Mouse (Mus musculus) liver, embryonic 16.5 days (tissue): Measurements from ENCODE around the gene Cnpy1. TPM values are rescaled to one million over a fixed set of nuclear protein-coding genes. Genes with fewer than 3 reads are reported as not detected.

ENCODE experiments used
- ATAC-seq: fragments of 200-750 bp; cut with Nextera tagmentation; 2 replicates; pipeline ENCODE4 v1.8.0; 2017; ENCODE audit warnings: low read depth, mild to moderate bottlenecking, moderate number of reproducible peaks, moderate library complexity
- H3K27ac ChIP-seq: fragments of 300-500 bp; sonication (generic); 2 replicates; pipeline ENCODE4 v1.5.1; 2014; ENCODE audit warnings: mild to moderate bottlenecking, low read length
- H3K27me3 ChIP-seq: fragments of 300-500 bp; sonication (generic); 2 replicates; pipeline ENCODE4 v1.6.1; 2014; ENCODE audit warnings: low read depth, low read length, mixed read lengths; ENCODE audit not compliant: control insufficient read depth, insufficient read depth
- H3K36me3 ChIP-seq: fragments of 300-500 bp; sonication (generic); 2 replicates; pipeline ENCODE4 v1.6.1; 2014; ENCODE audit warnings: mild to moderate bottlenecking; ENCODE audit not compliant: control insufficient read depth, insufficient read depth
- H3K4me1 ChIP-seq: fragments of 300-500 bp; sonication (generic); 2 replicates; pipeline ENCODE4 v1.6.1; 2014; ENCODE audit warnings: low read depth, low read length, mixed read lengths; ENCODE audit not compliant: control insufficient read depth
- H3K4me2 ChIP-seq: fragments of 300-500 bp; sonication (generic); 2 replicates; pipeline ENCODE4 v1.6.1; 2014; ENCODE audit warnings: low read depth, low read length, mixed read lengths
- H3K4me3 ChIP-seq: fragments of 300-500 bp; sonication (generic); 2 replicates; pipeline ENCODE4 v1.5.1; 2014; ENCODE audit warnings: low read depth, mild to moderate bottlenecking, low read length
- H3K9ac ChIP-seq: fragments of 300-500 bp; sonication (generic); 2 replicates; pipeline ENCODE4 v1.6.1; 2014; ENCODE audit warnings: low read depth, low read length
- H3K9me3 ChIP-seq: fragments of 300-500 bp; sonication (generic); replicated peaks from 2 replicates; pipeline ENCODE4 v1.6.1; 2016; ENCODE audit warnings: low read length; ENCODE audit not compliant: control insufficient read depth
- WGBS: fragments of 180-500 bp; shearing (Covaris S2); extraction: QIAGEN DNeasy Blood & Tissue Kit; methylation state at CpG from one replicate; pipeline ENCODE4 v1.1.7; 2014; ENCODE audit not compliant: insufficient replicate concordance; 5-methylcytosine and 5-hydroxymethylcytosine counted together
- polyA plus RNA-seq: library from polyadenylated mRNA; unstranded; fragments of >200 nt; fragmentation: Nextera tagmentation; extraction: Ambion mirVana; gene quantifications from 2 replicates; pipeline ENCODE4 v1.2.1, GENCODE M21; 2015

Cnpy1 gene
- polyA plus RNA-seq, 1 experiment from 2014 or later: not detected

DNA sequence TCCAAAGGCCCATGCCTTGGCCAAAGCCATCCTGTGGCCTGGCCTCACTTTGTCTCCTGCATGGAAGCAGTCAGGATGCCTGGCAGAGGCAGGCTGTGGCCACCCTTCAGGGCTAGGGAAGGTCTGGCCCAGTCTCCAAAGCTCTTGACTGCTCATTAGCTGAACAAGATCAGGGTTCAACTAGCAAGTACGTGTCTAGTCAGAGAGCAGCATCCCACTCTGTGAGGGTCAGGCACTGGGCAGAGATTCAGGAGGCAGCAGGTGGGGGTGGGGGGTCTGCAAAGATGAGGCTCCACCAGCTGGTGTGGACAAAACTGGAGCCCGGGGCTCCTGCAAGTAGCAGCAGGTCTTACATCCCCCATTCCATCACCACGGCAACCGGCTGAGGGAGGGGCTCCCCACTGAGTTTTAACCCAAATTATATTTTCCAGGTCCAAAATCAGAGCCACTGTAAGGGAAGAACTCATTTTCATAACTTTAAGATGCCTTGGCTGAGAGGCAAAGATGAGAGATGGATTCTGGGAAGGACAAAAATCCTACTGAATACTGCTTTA is 5.7 kb upstream of the Cnpy1 start:
- ATAC-seq: no peak
- 59% methylated on average over 4 of the region's 4 CpGs for WGBS
- Histone ChIP-seq H3K4me1 (no peaks in the 10 kb centered on the region), H3K27me3 (no peaks in the 10 kb centered on the region), H3K4me2 (no peak overlapping the region), H3K4me3 (no peak overlapping the region), H3K27ac (no peak overlapping the region), H3K9ac (no peak overlapping the region), H3K9me3 (no peaks in the 10 kb centered on the region), H3K36me3 (no peaks in the 10 kb centered on the region)

DNA sequence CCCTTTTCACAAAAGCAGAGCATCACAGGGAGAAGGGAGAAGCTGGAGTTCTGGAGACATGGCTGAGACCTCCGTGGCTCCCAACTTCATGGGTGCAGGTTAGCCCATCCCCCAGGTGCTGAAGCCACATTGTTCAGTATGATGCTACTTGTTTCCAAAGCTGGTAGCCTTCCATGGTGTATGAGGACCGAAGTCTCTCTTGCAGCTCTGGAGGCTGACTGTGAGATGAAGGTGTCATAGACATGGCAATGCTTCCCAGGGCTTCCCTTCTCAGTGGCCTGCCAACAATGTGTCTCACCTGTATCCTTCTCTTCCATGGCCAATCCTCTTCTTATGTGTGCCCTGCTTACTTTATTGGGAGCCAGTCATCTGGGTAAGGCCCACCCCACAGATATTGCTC is 4.9 kb upstream of the Cnpy1 start:
- H3K9ac ChIP-seq: no peak overlapping the region
- no peaks in the 10 kb centered on the region for H3K36me3 ChIP-seq
- H3K27me3 ChIP-seq: no peaks in the 10 kb centered on the region
- H3K4me3 ChIP-seq: no peak overlapping the region
- no peaks in the 10 kb centered on the region for H3K9me3 ChIP-seq
- 61% methylated on average over 2 of the region's 2 CpGs for WGBS
- H3K4me1 ChIP-seq: no peaks in the 10 kb centered on the region
- H3K27ac ChIP-seq: no peak overlapping the region
- H3K4me2 ChIP-seq: no peak overlapping the region
- no peak for ATAC-seq

DNA sequence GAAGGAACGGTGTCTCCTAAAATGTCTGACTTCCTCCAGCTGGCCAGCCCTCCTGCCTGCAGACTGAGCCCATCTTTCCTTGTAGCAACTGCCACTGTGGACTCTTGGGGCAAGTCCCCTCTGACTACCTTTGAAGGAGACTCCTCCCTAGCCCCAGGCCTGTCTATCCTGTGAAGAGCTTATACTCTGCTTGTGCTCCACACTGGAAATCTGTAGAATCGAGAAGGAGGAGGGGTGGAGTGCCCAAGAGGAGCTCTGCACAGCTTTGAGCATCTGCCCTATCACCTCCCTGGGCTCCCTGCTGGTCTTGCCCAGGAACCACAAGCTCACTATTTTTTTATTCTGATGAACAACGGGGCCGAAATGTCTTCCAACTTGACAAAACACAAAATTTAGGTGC is 485 bp downstream of the Cnpy1 start:
- 46% methylated on average over 4 of the region's 4 CpGs for WGBS
- Histone ChIP-seq H3K36me3 (no peaks in the 10 kb centered on the region), H3K27me3 (no peaks in the 10 kb centered on the region), H3K4me2 (no peak overlapping the region), H3K9ac (no peak overlapping the region), H3K27ac (no peak overlapping the region), H3K4me1 (no peaks in the 10 kb centered on the region), H3K9me3 (no peaks in the 10 kb centered on the region), H3K4me3 (no peak overlapping the region)
- ATAC-seq: no peak

DNA sequence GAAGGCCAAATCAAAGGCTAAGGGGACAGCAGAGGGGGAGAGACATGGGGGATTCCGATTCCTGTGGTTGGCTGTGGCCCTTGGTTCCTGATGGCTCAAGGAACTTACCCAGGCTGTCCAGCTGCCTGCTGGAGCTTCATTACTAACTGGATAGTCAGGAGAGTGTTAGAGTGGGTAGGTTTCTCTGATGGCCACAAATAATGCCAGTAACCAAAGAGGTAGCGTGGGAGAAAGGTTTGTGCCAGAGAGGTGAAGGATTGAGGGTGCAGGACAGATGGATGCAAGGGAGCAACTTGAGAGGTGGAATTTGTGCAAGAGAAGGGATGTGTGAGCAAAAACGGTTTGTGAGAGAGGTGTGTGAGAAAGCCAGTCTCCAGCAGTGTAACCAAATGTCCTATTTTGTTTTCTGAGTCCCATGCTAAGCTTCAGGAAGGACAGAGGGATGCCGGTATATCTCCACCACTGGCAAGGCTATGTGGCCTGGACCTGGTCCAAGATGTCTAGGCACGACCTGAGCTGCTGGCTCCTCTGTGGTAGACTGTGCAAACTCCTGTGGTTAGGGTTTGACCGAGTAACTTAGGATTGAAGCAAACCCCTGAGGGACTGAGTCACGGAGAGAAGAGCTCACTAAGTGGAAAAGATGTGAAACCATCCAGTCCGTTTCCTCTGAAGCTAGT is 2.0 kb downstream of the Cnpy1 start:
- ATAC-seq: no peak
- no peak overlapping the region for H3K27ac ChIP-seq
- 51% methylated on average over 8 of the region's 8 CpGs for WGBS
- no peaks in the 10 kb centered on the region for H3K9me3 ChIP-seq
- H3K27me3 ChIP-seq: no peaks in the 10 kb centered on the region
- no peaks in the 10 kb centered on the region for H3K4me1 ChIP-seq
- H3K36me3 ChIP-seq: no peaks in the 10 kb centered on the region
- H3K9ac ChIP-seq: no peak overlapping the region
- no peak overlapping the region for H3K4me2 ChIP-seq
- H3K4me3 ChIP-seq: no peak overlapping the region

DNA sequence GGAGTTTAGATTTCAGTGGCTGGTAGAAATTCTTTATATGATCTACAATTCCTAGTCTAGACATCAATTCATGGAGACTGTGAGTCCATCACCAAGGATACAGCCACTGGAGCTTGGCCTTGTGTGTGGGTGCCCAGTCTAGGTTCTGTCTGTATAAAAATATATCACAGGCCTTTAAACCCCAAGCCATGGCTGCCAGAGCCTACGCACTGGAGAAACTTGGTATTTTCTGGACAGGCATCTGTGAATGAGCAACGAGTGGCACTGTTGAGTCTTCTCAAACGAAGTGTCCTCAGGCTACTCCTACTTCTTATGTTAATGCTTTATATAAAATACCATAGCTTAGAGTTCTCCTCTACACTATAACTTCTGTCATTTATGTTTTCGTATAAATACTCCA is 4.2 kb downstream of the Cnpy1 start:
- Histone ChIP-seq H3K4me3 (no peak overlapping the region), H3K27ac (no peak overlapping the region), H3K4me1 (no peaks in the 10 kb centered on the region), H3K9me3 (no peaks in the 10 kb centered on the region), H3K9ac (no peak overlapping the region), H3K36me3 (no peaks in the 10 kb centered on the region), H3K27me3 (no peaks in the 10 kb centered on the region), H3K4me2 (no peak overlapping the region)
- no peak for ATAC-seq
- 60% methylated on average over 4 of the region's 4 CpGs for WGBS

DNA sequence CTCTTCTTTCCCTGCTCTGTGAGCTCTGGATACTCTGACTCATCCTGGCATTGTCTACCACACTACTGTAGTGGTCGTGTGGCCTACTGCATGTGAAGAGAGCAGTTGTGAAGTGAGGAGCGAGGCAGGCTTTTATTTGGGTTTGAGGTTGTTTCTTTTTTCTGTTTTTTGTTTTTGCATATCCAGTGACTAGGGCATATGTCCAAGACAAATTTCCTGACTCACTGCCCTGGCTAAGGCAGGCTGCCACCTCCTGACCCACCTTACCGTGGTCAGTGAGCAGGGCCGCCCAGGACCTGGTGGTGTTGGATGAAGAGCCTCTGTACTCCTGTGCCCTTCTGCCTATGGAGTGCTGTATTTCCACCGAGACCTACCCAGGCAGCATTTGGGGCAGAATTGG is 5.8 kb downstream of the Cnpy1 start:
- no peaks in the 10 kb centered on the region for H3K27me3 ChIP-seq
- no peaks in the 10 kb centered on the region for H3K36me3 ChIP-seq
- no peak overlapping the region for H3K4me3 ChIP-seq
- H3K4me1 ChIP-seq: no peaks in the 10 kb centered on the region
- WGBS: 51% methylated on average over 5 of the region's 5 CpGs
- no peak overlapping the region for H3K9ac ChIP-seq
- H3K9me3 ChIP-seq: no peaks in the 10 kb centered on the region
- H3K27ac ChIP-seq: no peak overlapping the region
- no peak overlapping the region for H3K4me2 ChIP-seq
- no peak for ATAC-seq

DNA sequence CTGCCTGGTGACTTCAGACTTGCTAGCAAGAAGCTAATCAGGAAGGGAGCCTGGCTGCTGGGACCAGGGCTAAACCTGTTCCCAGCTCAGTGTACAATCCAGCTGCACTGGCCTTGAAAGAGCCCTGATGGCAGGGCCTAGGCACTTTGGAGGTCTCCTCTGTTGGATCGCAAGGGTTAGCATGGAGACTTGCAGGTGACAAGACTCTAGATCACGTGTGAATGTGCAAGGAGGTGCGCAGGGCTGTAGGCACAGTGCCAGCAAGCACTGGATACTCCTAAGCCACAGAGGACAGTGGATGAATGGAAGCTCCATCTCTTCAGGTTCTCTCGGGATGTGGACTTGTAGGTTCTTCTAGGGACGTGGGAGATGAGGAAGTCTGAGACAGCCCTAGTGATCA is 6.7 kb downstream of the Cnpy1 start:
- no peak overlapping the region for H3K27ac ChIP-seq
- no peaks in the 10 kb centered on the region for H3K4me1 ChIP-seq
- H3K36me3 ChIP-seq: no peaks in the 10 kb centered on the region
- H3K9me3 ChIP-seq: no peaks in the 10 kb centered on the region
- H3K27me3 ChIP-seq: no peaks in the 10 kb centered on the region
- no peak overlapping the region for H3K4me2 ChIP-seq
- WGBS: 56% methylated on average over 5 of the region's 5 CpGs
- no peak overlapping the region for H3K4me3 ChIP-seq
- H3K9ac ChIP-seq: no peak overlapping the region
- no peak for ATAC-seq

DNA sequence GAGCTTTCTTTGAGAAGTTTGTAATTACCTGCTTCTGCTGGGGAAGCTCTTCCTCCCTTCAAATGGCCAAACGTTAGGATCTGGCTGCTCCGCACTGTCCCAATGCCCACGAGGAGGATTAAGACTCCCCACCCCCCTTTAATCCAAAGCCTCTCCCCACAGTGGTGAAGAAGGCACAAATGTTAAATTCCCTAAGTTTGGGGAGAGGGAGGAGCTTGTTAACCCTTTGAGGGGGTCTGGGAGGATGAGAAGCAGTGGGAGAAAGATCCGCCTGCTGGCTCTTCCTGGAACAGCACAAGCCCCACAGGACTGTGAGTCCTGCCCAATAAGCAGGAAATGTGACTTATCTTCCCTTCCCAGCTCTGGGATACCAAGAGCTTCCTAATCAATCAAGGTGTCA is 7.5 kb downstream of the Cnpy1 start:
- Histone ChIP-seq H3K4me3 (no peak overlapping the region), H3K4me2 (no peak overlapping the region), H3K36me3 (no peaks in the 10 kb centered on the region), H3K4me1 (no peaks in the 10 kb centered on the region), H3K9me3 (no peaks in the 10 kb centered on the region), H3K9ac (no peak overlapping the region), H3K27ac (no peak overlapping the region), H3K27me3 (no peaks in the 10 kb centered on the region)
- no peak for ATAC-seq
- 30% methylated on average over 4 of the region's 4 CpGs for whole genome bisulfite sequencing

DNA sequence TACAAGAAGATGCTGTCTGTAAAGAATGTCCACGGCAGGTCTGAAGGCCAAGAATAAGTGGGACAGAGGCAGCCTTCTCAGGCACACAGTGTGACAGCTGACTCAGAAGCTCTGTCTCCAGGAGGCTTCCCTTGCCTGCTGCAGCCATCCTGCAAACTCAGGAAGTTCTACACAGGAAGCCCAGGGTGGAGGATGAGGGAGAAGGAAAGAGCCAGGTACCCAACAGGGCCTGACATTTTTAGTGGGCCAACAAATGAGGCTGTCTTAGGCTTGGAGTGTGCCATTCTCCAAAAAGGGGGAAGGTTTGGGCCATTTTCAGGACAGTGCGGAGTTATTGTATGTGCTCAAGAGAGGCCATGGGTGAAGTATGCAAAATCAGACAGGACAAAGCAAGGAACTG is 7.9 kb downstream of the Cnpy1 start:
- Histone ChIP-seq H3K27me3 (no peaks in the 10 kb centered on the region), H3K27ac (no peak overlapping the region), H3K9ac (no peak overlapping the region), H3K9me3 (no peaks in the 10 kb centered on the region), H3K4me1 (no peaks in the 10 kb centered on the region), H3K4me3 (no peak overlapping the region), H3K4me2 (no peak overlapping the region), H3K36me3 (no peaks in the 10 kb centered on the region)
- no peak for ATAC-seq
- 68% methylated on average over 2 of the region's 2 CpGs for WGBS
